Mouse (Mus musculus) MEL (cell line): ENCODE data around the gene Tnfsf12. TPM values are rescaled to one million over a fixed set of nuclear protein-coding genes. Genes with fewer than 3 reads are reported as not detected.

ENCODE experiments used
- DNase-seq: peaks from one replicate; pipeline ENCODE4 v3.0.0; 2011; ENCODE audit warnings: low read depth, low spot score
- H3K27ac ChIP-seq: 2 replicates; pipeline ENCODE4 v1.5.1; 2012; ENCODE audit warnings: low read depth, mild to moderate bottlenecking, control low read depth, low read length, moderate library complexity; ENCODE audit not compliant: control insufficient read depth
- H3K27me3 ChIP-seq, 2 experiments: fragments of 150-350 bp in 1 of 2; sonication (generic) in 1 of 2; 2 replicates each; pipeline ENCODE4 v1.6.1; 2012; ENCODE audit warnings: low read length in 2 of 2, mild to moderate bottlenecking in 2 of 2, improper control_type of control experiment in 1 of 2, moderate library complexity in 1 of 2; ENCODE audit not compliant: insufficient read depth in 2 of 2, control insufficient read depth in 1 of 2
- H3K36me3 ChIP-seq, 2 experiments: 2 replicates each; pipeline ENCODE4 v1.6.1; 2012 to 2014; ENCODE audit warnings: low read length in 2 of 2, improper control_type of control experiment in 1 of 2, inconsistent platforms in 1 of 2, mild to moderate bottlenecking in 1 of 2; ENCODE audit not compliant: insufficient read depth in 2 of 2, control insufficient read depth in 1 of 2
- H3K4me1 ChIP-seq, 2 experiments: fragments of 150-350 bp in 1 of 2; sonication (generic) in 1 of 2; 2 replicates each; pipeline ENCODE4 v1.6.1; 2012; ENCODE audit warnings: low read length in 2 of 2, improper control_type of control experiment in 1 of 2, mild to moderate bottlenecking in 1 of 2; ENCODE audit not compliant: insufficient read depth in 2 of 2, control insufficient read depth in 1 of 2
- H3K4me3 ChIP-seq, 2 experiments: fragments of 150-350 bp in 1 of 2; sonication (generic) in 1 of 2; 2 replicates each; pipeline ENCODE4 v1.5.1; 2012; ENCODE audit warnings: low read depth in 2 of 2, low read length in 2 of 2, mild to moderate bottlenecking in 2 of 2, moderate library complexity in 2 of 2, control low read depth in 1 of 2, improper control_type of control experiment in 1 of 2; ENCODE audit not compliant: control insufficient read depth in 1 of 2, insufficient read depth in 1 of 2
- H3K79me2 ChIP-seq: 2 replicates; pipeline ENCODE4 v1.6.1; 2012; ENCODE audit warnings: mild to moderate bottlenecking, low read length, moderate library complexity; ENCODE audit not compliant: control insufficient read depth, poor library complexity, insufficient read depth
- H3K9ac ChIP-seq: 2 replicates; pipeline ENCODE4 v1.6.1; 2012; ENCODE audit warnings: low read depth, mild to moderate bottlenecking, control low read depth, low read length, moderate library complexity; ENCODE audit not compliant: control insufficient read depth, poor library complexity, severe bottlenecking
- H3K9me3 ChIP-seq: fragments of 150-350 bp; sonication (generic); replicated peaks from 2 replicates; pipeline ENCODE4 v1.6.1; 2012; ENCODE audit warnings: mild to moderate bottlenecking, low read length, improper control_type of control experiment, moderate library complexity; ENCODE audit not compliant: insufficient read depth
- BHLHE40 ChIP-seq: IDR thresholded peaks from 2 replicates; pipeline ENCODE4 v1.6.1; 2012; ENCODE audit warnings: low read depth, mild to moderate bottlenecking, inconsistent platforms, low read length, improper control_type of control experiment, borderline replicate concordance
- CHD1 ChIP-seq: IDR thresholded peaks from 2 replicates; pipeline ENCODE4 v1.6.1; 2012; ENCODE audit warnings: low read depth, mild to moderate bottlenecking, inconsistent platforms, low read length, improper control_type of control experiment
- CTCF ChIP-seq, 3 experiments: IDR thresholded peaks in 2 of 3; conservative IDR thresholded peaks in 1 of 3; 2 replicates each; pipeline ENCODE4 v1.5.1; 2011 to 2012; ENCODE audit warnings: low read length in 3 of 3, low read depth in 2 of 3, mild to moderate bottlenecking in 2 of 3, improper control_type of control experiment in 1 of 3, inconsistent platforms in 1 of 3, mixed read lengths in 1 of 3, moderate library complexity in 1 of 3; ENCODE audit not compliant: control insufficient read depth in 1 of 3, insufficient read depth in 1 of 3, poor library complexity in 1 of 3, severe bottlenecking in 1 of 3
- ELF1 ChIP-seq: IDR thresholded peaks from 2 replicates; pipeline ENCODE4 v1.6.1; 2014; ENCODE audit warnings: low read depth, mild to moderate bottlenecking, inconsistent platforms, low read length, improper control_type of control experiment, moderate library complexity
- EP300 ChIP-seq, 2 experiments: IDR thresholded peaks; 2 replicates each; pipeline ENCODE4 v1.6.1; 2011; ENCODE audit warnings: improper control_type of control experiment in 2 of 2, low read length in 2 of 2, low read depth in 1 of 2, mild to moderate bottlenecking in 1 of 2
- GATA1 ChIP-seq: IDR thresholded peaks from 2 replicates; pipeline ENCODE4 v1.6.1; 2011; ENCODE audit warnings: low read depth, low read length, improper control_type of control experiment
- HCFC1 ChIP-seq: IDR thresholded peaks from 2 replicates; pipeline ENCODE4 v1.6.1; 2012; ENCODE audit warnings: low read depth, mild to moderate bottlenecking, inconsistent platforms, low read length, improper control_type of control experiment, moderate library complexity
- MAFK ChIP-seq: IDR thresholded peaks from 2 replicates; pipeline ENCODE4 v1.6.1; 2011; ENCODE audit warnings: low read depth, mild to moderate bottlenecking, low read length, improper control_type of control experiment, borderline replicate concordance
- MAZ ChIP-seq: IDR thresholded peaks from 2 replicates; pipeline ENCODE4 v1.6.1; 2012; ENCODE audit warnings: low read depth, mild to moderate bottlenecking, inconsistent platforms, low read length, improper control_type of control experiment
- MEF2A ChIP-seq: IDR thresholded peaks from 2 replicates; pipeline ENCODE4 v1.6.1; 2014; ENCODE audit warnings: low read depth, mild to moderate bottlenecking, inconsistent platforms, low read length, improper control_type of control experiment; ENCODE audit not compliant: poor library complexity, insufficient replicate concordance, severe bottlenecking; ENCODE audit errors: extremely low read depth
- MXI1 ChIP-seq: IDR thresholded peaks from 2 replicates; pipeline ENCODE4 v1.6.1; 2011; ENCODE audit warnings: mild to moderate bottlenecking, low read depth, low read length, improper control_type of control experiment
- MYC ChIP-seq: IDR thresholded peaks from 2 replicates; pipeline ENCODE4 v1.6.1; 2011; ENCODE audit warnings: low read depth, mild to moderate bottlenecking, low read length, improper control_type of control experiment, moderate library complexity
- NRF1 ChIP-seq: IDR thresholded peaks from 2 replicates; pipeline ENCODE4 v1.6.1; 2014; ENCODE audit warnings: low read depth, mild to moderate bottlenecking, inconsistent platforms, low read length, improper control_type of control experiment, moderate library complexity; ENCODE audit not compliant: poor library complexity, insufficient read depth, severe bottlenecking
- POLR2A ChIP-seq, 2 experiments: IDR thresholded peaks; 2 replicates each; pipeline ENCODE4 v1.6.1; 2011 to 2012; ENCODE audit warnings: low read length in 2 of 2, mild to moderate bottlenecking in 2 of 2, control low read depth in 1 of 2, improper control_type of control experiment in 1 of 2, low read depth in 1 of 2, moderate library complexity in 1 of 2; ENCODE audit not compliant: control insufficient read depth in 1 of 2, insufficient read depth in 1 of 2, poor library complexity in 1 of 2
- RAD21 ChIP-seq: IDR thresholded peaks from 2 replicates; pipeline ENCODE4 v1.6.1; 2011; ENCODE audit warnings: mild to moderate bottlenecking, low read depth, low read length, improper control_type of control experiment
- SIN3A ChIP-seq: IDR thresholded peaks from 2 replicates; pipeline ENCODE4 v1.6.1; 2012; ENCODE audit warnings: low read length, improper control_type of control experiment, inconsistent platforms
- TAL1 ChIP-seq: IDR thresholded peaks from 2 replicates; pipeline ENCODE4 v1.6.1; 2012; ENCODE audit warnings: mild to moderate bottlenecking, inconsistent platforms, low read length, moderate library complexity, mixed read lengths
- TBP ChIP-seq: IDR thresholded peaks from 2 replicates; pipeline ENCODE4 v1.8.0; 2011; ENCODE audit warnings: low read depth, low read length, improper control_type of control experiment
- TCF12 ChIP-seq: IDR thresholded peaks from 2 replicates; pipeline ENCODE4 v1.6.1; 2014; ENCODE audit warnings: low read depth, mild to moderate bottlenecking, inconsistent platforms, low read length, improper control_type of control experiment, moderate library complexity
- UBTF ChIP-seq: IDR thresholded peaks from 2 replicates; pipeline ENCODE4 v1.6.1; 2012; ENCODE audit warnings: low read depth, mild to moderate bottlenecking, inconsistent platforms, low read length, improper control_type of control experiment, moderate library complexity, borderline replicate concordance; ENCODE audit not compliant: insufficient read depth
- ZNF384 ChIP-seq: IDR thresholded peaks from 2 replicates; pipeline ENCODE4 v1.6.1; 2012; ENCODE audit warnings: low read depth, mild to moderate bottlenecking, inconsistent platforms, low read length, improper control_type of control experiment
- polyA plus RNA-seq, 2 experiments: library from polyadenylated mRNA; stranded (reverse) in 1 of 2; unstranded in 1 of 2; fragments of >175 nt in 1 of 2; fragments of >200 nt in 1 of 2; gene quantifications; 2 replicates each; pipeline versions ENCODE4 v1.2.1 to v1.2.4; 2012; ENCODE audit warnings: low replicate concordance in 2 of 2, low read depth in 1 of 2; ENCODE audit not compliant: insufficient read length in 2 of 2, insufficient read depth in 1 of 2, missing spikeins in 1 of 2
- total RNA-seq: library from RNA; depleted of rRNA; stranded (reverse); fragments of 300-350 nt; gene quantifications from 2 replicates; pipeline ENCODE4 v1.2.3, GENCODE M21; 2012

The Tnfsf12 gene
- total and polyA plus RNA-seq, 3 experiments = 0.10 TPM; not detected in 2

DNA sequence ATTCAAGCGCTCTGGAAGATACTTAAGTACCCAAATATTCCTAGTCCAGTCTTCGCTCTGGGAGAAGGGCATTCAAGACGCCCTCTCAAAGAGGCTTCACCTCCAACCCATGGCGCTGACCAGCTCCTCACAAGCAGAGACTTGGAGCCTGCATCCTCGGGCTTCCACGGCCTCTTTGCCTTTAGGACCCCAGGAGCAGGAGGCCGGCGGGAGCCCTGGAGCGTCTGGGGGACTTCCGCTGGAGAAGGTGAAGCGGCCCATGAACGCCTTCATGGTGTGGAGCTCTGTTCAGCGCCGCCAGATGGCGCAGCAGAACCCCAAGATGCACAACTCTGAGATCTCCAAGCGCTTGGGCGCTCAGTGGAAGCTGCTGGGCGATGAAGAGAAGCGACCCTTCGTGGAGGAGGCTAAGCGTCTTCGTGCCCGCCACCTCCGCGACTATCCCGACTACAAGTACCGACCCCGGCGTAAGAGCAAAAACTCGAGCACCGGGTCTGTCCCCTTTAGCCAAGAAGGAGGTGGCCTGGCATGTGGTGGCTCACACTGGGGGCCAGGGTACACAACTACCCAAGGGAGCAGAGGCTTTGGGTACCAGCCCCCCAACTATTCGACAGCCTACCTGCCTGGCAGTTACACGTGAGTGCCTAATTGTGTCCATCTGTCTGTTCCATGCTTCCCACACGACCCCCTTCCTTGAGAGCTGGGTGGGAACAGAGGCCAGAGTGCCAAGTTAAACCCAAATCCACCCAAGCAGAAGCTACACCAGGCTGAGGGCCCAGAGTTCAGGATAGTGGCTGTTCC, 40.2 kb downstream of the Tnfsf12 start, which contains the start of gene Sox15:
TSS of gene Sox15 (plus strand) at position 51 of the 801 bp plus-strand sequence.
- no peaks in the 10 kb centered on the region for H3K79me2 ChIP-seq
- H3K4me1 ChIP-seq = peaks cover 0 to 4% of the 10 kb centered on the region in 2 experiments; a peak in 3 of 4 replicates
- peaks cover 8 to 13% of the 10 kb centered on the region in 2 experiments for H3K36me3 ChIP-seq
- no peaks in the 10 kb centered on the region for H3K27me3 ChIP-seq
- H3K9me3 ChIP-seq = no peaks in the 10 kb centered on the region
- no peak for DNase-seq
- no peak within 1 kb of the TSS for H3K4me3 ChIP-seq
- no peak for TF ChIP-seq RAD21
- no peak for TF ChIP-seq ZNF384
- peak in 2 of 3 experiments; percentile 9 to 26; a peak in 2 of 6 replicates for TF ChIP-seq CTCF (IDR thresholded peaks at IDR 0.05 in 2 of 3, conservative IDR thresholded peaks at IDR 0.05 in 1 of 3; ENCODE audit: control insufficient read depth in 1 of 3, insufficient read depth in 1 of 3, low read depth in 2 of 3, low read length in 3 of 3, poor library complexity in 1 of 3, severe bottlenecking in 1 of 3)
- no peak for TF ChIP-seq TBP
- H3K27ac ChIP-seq = no peak within 1 kb of the TSS
- H3K9ac ChIP-seq = no peak within 1 kb of the TSS

DNA sequence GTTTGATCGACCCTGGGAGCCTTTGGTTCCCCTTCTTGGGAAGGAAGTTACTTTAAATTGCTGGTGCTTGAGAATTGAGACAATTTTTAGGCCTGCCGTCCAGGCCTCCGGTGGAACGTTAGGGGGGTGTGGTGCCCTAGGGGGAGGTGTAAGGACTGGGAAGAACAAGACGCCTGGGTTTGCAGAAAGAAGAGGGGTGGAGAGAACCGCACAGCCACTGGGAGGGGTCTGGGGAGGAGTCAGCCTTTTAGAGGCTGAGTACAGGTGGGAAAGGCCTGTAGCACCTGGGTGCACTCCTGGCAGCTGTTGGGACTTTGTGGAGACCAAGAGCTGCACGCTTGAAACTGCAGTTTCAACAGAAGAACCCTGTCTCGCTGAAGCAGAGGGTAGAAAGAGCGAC, 40.9 kb downstream of the Tnfsf12 start:
- TF ChIP-seq POLR2A (IDR thresholded peaks at IDR 0.05; ENCODE audit: control insufficient read depth in 1 of 2, insufficient read depth in 1 of 2, low read depth in 1 of 2, low read length in 2 of 2, poor library complexity in 1 of 2) (0 out of 4 replicates have a peak, but pooled peaks of 1 of the 2 experiments have one; percentile 9), GATA1 (no peak)
- H3K27me3 ChIP-seq = no peaks in the 10 kb centered on the region
- H3K4me3 ChIP-seq = no peak overlapping the region
- H3K36me3 ChIP-seq = peaks cover 8 to 19% of the 10 kb centered on the region in 2 experiments
- no peaks in the 10 kb centered on the region for H3K79me2 ChIP-seq
- DNase-seq = no peak
- peaks cover 0 to 4% of the 10 kb centered on the region in 2 experiments; a peak in 3 of 4 replicates for H3K4me1 ChIP-seq
- no peaks in the 10 kb centered on the region for H3K9me3 ChIP-seq
- no peak overlapping the region for H3K9ac ChIP-seq
- no peak overlapping the region for H3K27ac ChIP-seq

DNA sequence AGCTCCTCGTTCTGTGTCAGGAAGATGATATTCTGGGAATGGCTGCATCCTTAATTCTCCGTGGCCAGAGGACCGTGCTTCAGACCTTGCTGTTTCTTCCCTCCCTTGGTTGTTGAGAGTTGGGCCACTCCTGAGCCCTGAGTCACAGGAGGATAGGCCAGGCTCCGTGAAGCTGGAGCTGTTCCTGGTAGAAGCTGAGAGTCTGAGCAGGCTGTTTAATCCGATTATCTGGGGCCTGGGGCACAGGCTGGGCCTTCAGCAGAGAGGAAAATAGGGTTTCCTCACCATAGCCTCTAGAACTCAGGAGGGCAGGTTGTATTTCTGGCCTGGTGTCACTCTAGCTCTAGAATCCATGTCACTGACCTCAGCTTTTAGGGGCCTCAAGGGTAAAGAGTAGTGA, 42.2 kb downstream of the Tnfsf12 start:
- H3K9ac ChIP-seq = no peak overlapping the region
- no peak overlapping the region for H3K27ac ChIP-seq
- H3K4me3 ChIP-seq = no peak overlapping the region
- peaks cover 8 to 26% of the 10 kb centered on the region in 2 experiments for H3K36me3 ChIP-seq
- TF ChIP-seq MEF2A = no peak
- no peak for TF ChIP-seq UBTF
- TF ChIP-seq SIN3A = no peak
- no peak for TF ChIP-seq TAL1
- TF ChIP-seq ZNF384 = no peak
- no peak for TF ChIP-seq CTCF (IDR thresholded peaks at IDR 0.05 in 2 of 3, conservative IDR thresholded peaks at IDR 0.05 in 1 of 3; ENCODE audit: control insufficient read depth in 1 of 3, insufficient read depth in 1 of 3, low read depth in 2 of 3, low read length in 3 of 3, poor library complexity in 1 of 3, severe bottlenecking in 1 of 3)
- TF ChIP-seq MAZ = no peak
- TF ChIP-seq CHD1 = no peak
- TF ChIP-seq MYC = no peak
- no peak for TF ChIP-seq MXI1
- TF ChIP-seq EP300 (IDR thresholded peaks at IDR 0.05; ENCODE audit: low read depth in 1 of 2, low read length in 2 of 2) = no peak
- TF ChIP-seq POLR2A (IDR thresholded peaks at IDR 0.05; ENCODE audit: control insufficient read depth in 1 of 2, insufficient read depth in 1 of 2, low read depth in 1 of 2, low read length in 2 of 2, poor library complexity in 1 of 2) = no peak; a peak in 1 of 4 replicates
- no peak for TF ChIP-seq NRF1
- TF ChIP-seq BHLHE40 = no peak
- no peak for TF ChIP-seq HCFC1
- TF ChIP-seq ELF1 = no peak
- no peak for TF ChIP-seq TBP
- TF ChIP-seq GATA1 = no peak
- no peak for TF ChIP-seq MAFK
- no peak for TF ChIP-seq TCF12
- peaks cover 0 to 4% of the 10 kb centered on the region in 2 experiments; a peak in 3 of 4 replicates for H3K4me1 ChIP-seq
- DNase-seq = no peak
- no peaks in the 10 kb centered on the region for H3K9me3 ChIP-seq
- no peaks in the 10 kb centered on the region for H3K79me2 ChIP-seq
- H3K27me3 ChIP-seq = no peaks in the 10 kb centered on the region
